Mouse (Mus musculus) megakaryocyte progenitor cell, adult 5-6 weeks (primary cell): ENCODE results near the gene Fam229b. TPM values are rescaled to one million over a fixed set of nuclear protein-coding genes. Genes with fewer than 3 reads are reported as not detected.

Experiments used
- ATAC-seq: replicated peaks from 2 replicates; pipeline ENCODE4 v1.8.0; 2016; ENCODE audit warnings: mild to moderate bottlenecking, moderate TSS enrichment, inconsistent platforms; ENCODE audit not compliant: poor library complexity
- total RNA-seq, 2 experiments: library from RNA; stranded (forward) in 1 of 2; stranded (reverse) in 1 of 2; fragments of 157-497, 149-512 nt in 1 of 2; fragments of 200-1000 nt in 1 of 2; gene quantifications; 2 replicates each; pipeline versions ENCODE4 v1.2.3 to v1.2.4; 2015 to 2017

Fam229b gene
- total RNA-seq (2015) (0.83 and 3.3 TPM in 2 replicates), total RNA-seq (2017) (1.8 TPM in 1 of 2 replicates, not detected in the other)

DNA sequence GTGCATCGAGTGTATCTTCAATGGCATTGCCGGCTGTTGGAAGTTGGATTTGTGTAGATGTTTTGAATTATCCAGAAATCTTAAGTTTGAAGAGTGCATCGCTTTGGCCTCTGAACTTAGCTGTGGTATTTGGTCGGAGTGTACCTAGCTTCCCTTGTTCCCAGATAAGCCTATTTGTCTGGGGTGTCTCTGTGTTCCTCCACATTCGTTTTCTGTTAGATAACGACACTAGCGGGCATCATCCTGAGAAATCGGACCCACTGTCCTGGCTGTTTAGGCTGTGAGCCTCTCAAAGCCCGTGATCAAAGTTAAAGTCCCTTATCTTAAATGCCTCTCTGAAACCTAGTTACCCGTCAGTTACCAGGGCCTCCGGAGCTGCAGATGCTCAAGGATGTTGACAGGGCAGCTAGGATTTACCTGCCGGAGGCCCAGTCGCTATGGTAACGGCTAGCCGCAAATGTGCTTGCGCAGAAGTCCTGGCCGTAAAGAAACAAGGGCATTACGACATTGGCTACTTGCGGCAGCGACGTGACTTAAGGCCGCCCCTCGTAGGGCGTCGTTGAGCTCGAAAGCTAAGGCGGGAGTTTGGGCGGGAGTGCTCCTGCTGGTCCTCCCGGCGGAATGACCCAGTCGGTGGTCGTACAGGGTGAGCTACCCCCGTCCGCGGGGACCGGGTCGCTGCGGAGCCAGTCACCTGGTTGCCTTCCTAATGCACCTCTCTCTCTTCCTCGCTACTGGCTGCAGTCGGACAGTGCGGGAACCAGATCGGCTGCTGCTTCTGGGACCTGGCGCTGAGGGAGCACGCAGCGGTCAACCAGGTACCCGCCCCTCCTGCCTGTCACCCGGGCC is at the start of gene Fam229b, which contains the start of gene Tube1:
Fam229b (minus strand) TSS at position 453 of the 849 bp plus-strand sequence.
Tube1 (plus strand) TSS at position 515 of the 849 bp plus-strand sequence.
- peak; percentile 99 for ATAC-seq

DNA sequence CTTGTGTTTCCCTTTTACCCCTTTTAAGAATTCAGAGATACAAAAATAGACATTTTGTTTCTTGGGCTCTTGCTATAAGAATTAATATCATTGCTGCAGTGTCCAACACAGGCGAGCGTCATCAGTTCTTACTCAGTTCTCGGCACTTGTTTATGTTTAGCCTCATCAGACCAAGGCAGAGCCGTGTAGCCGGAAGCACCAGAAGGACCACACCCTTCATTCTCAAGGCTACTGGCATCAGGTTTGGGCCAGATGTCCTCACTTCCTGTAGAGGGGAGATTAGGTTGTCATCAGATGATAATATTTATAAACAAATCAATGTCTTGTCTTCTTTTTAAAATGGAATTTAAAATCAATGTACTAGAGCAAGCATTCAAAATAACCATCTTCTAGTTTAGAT is 43.3 kb upstream of the Fam229b start:
- ATAC-seq = no peak

DNA sequence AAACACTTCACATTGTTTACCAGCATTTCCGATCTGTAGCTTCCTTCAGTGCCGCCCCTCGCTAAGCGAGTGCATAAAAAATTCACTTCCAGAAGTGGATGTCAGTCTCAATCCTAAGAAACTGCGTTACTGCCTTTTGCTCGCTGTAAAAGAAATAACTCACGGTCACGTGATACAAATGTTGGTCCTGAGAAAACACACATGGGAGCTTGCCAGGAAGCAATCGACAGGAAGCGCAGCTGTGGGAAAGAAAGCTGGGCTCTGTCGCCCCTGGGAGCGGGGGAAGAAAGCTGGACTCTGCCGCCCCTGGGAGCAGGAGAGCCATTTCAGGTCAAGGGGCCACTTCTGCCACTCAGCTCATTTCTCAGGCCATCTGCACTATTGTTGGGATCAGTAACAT is 39.4 kb upstream of the Fam229b start:
- no peak for ATAC-seq

DNA sequence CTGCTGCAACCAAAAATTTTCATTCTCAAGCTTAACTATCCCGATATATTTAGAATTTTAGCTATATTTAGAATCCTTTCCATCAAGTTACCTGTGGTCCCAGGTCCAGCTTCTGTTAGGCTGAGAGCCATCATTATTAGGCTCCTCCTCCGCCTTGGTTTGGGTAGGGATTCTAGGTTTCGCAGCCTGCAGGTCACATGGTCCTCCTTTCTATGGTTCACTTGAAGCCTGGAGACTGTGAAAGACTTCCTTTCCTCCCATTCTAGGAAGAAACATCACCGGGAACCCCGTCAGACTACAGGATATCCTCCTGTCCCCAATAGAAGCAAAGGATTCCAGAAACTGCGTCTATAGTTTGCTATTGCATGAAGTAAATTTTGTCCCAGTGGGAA is 38.8 kb upstream of the Fam229b start:
- ATAC-seq = no peak

DNA sequence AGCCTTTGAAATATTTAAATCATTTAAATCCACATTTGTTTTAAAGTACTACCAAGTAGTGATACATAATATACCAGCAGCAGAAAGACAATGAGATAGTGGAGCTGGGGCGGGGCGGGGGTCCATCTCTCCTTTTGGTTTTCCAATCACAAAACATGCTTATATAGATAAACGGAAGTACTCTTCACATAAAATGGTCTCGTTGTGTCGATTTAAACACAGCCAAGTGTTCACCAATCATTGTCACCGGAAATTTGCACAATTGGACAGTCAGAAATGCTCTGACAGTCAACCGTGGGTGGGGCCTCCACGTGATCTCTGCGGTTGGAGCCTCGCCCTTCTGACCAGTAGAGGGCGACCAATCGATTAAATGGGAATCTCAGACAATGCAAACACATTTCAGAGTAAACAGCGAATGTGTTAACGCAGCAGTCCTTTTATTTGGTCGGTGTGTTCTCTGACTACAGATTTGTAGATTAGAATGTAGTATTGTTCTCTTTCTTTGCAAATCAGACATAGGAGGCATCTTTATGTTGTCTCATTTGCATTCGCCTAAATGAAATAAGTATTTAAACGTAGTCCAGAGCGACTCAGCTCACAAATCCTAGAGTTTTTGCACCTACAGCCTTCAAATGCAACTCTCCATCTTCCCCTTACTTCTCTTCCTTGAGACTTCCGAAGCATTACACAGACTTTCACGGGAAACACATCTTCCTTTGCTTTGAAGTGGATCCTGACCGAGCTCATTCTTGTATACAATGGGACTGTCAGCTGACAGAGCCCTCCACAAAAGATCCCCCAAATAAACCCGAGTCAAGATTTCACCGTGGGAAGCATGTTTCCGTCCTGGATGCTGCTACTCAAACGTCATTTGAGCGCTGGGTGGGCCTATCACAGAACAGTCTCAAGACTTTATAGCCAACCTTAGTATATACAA is 38.2 kb upstream of the Fam229b start:
- peak; percentile 79 for ATAC-seq

DNA sequence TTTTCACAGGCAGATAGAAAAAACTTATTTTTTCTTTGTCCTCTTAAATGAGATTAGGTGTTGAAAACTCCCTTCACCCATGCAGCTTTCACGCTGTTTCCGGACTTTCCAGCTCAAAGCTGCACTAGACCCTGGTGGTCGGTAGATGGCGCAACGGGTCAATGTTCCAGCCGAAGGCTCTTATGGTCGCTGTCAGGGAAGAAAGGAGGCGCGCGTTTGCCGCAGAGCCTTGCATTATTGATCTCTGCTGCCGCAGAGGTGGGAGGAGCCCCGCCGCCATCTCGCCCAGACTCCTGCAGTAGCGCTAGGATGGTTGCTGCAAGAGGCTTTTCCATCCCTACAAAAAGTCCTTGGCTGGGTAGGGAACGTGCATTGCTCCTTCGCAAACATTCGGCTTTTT is 37.4 kb upstream of the Fam229b start:
- peak; percentile 88 for ATAC-seq

DNA sequence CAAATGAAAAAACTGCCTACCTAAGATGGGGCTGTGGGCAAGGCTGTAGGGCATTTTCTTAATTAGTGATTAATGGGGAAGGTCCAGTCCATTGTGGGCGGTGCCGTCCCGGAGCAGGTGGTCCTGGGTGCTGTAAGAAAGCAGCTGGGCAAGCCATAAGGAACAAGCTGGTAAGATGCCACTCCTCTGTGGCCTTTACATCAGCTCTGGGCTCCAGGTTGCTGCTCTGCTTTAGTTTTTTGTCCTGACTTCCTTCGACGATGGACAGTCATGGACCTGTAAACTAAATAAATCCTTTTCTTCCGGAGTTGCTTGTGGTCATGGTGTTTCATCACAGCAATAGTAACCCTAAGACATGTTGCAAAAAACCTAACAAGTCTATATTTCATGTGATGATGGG is 37.0 kb upstream of the Fam229b start:
- peak; percentile 8; the same call in 1 of the 2 replicates for ATAC-seq

DNA sequence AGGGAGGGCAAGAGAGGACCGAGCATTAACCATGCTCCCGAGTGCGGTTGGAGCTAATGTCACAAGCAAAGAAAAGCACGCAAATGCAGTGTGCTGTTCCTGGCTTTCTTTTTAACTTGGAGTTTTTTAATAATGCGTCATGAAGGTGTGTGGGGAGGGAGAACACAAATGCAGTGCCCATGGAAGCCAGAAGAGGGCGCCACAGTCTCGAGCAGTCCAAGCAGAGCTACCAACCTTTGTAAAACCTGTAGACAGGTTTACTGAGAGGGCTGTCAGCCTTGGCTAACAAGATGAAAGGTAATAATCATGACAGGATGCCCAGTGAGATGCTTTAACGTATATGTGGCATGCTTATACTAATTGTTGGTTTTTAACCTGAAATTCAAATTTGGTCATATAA is 36.5 kb upstream of the Fam229b start:
- peak; percentile 47 for ATAC-seq

DNA sequence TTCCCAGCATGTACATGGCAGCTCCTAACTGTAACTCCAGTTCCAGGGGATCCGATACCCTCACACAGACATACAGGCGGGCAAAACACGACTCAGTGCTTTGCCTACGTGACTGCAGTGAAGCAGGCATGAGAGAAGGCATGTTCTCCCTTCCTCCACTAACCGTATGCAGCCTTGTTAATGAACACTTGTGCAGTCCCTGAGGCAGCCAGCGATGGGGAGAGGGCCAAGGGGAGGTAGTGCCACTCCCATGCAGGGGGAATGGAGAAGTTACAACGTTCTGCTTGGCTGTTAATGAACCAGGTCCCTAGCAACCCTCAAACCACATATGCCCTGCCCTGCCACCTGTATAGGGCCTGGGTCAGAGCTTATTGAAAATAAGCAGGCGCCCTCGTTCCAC is 35.9 kb upstream of the Fam229b start:
- ATAC-seq = no peak

DNA sequence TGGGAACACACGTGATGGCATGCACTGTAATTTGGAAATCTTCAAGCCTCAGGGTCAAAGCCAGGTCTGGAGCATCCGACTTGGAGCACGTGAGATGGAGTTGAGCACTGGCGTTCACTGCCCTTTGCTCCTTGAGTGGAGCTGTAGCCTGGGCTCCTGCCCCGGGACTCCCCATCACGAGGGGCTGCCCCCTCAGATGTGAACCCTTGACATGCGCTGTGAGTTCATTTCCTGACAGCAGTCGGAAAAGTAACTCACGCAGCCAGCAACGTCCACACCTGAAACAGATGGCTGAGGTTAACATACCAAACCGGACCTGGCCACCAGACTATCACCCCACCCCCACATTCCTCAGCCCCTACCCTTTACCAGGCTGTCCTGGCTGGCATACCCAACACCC is 33.9 kb upstream of the Fam229b start:
- ATAC-seq = no peak

DNA sequence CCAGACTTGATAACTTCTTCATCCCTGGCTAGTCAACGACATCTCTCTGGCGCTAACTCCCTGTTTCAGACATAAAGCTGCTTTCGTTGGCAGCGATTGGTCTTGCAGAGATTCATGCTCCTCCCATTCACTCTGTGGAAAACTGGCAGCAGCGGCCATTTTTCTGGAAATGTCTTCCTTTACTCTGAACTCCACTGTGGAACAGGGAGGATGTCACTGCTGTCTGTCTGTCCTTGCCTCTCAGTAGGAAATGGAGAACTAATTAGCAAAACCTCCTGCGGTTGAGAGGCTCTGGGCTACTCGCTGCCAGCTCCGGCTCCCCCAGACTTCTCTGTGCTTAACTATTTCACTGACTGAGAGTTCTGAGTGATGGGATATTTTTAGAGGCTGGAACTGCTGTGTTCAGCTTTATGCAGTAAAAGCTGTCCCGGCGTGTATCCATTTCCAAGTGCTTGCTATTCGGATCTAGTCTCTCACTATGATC is 32.0 kb upstream of the Fam229b start:
- peak; percentile 44 for ATAC-seq

DNA sequence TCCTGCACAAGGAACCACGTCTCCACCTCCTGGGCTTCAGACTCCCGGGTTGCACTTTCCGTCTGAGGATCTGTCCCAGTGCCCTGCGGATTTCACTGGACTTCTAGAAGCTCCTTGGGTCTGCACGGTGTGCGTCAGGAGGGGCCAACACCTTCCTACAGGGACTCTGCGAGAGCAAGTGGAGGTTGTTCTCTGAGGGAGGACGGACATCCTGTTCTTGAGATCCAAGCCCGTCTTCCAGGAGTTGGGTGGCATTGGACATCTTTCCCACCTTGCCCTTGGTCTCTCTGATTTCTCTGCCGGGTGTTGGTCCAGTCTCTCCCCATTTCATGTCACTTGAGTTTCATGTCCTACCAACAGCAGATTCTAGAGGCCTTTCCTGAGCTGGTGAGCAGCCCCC is 30.0 kb upstream of the Fam229b start, which contains the start of gene Ccn6:
Ccn6 (minus strand) TSS at position 101 of the 400 bp plus-strand sequence.
- ATAC-seq = no peak

DNA sequence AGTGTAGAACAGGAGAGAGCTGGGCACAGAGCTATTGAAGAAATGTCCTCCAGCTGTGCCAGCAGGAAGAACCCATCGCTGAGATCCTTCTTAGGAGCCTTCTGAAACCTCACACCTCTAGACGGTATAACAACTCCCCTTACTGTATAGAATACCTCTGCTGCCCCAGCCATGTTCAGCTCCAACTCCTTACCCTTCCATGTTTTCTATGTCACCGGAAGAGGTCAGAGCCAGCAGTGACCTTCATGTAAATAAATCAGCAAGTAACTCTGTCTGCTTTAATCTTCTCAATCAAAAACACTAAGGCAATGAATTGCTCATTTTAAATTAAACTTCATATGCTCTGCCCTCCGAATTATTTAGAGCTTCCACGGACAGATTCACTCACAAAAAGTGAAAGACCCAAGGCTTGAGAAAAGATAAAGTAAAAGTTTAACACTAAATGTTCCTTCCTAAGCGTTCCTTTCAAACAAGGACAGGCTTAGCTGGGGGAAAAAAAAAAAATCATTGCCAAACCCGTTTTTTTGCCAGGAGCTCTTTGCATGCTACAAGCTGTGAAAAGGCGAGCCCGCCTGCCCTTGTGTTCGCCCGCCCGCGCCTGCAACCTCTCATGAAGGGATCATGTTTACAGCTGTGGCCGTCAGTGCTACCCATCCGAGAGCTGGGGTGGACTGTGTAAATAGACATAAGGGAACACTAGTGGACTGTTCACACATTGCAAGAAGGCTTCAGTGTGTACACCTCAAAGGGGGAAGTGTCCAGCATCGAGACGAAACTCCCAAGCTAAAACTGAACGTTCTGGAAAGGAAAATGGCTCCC is 29.2 kb upstream of the Fam229b start:
- ATAC-seq = no peak

DNA sequence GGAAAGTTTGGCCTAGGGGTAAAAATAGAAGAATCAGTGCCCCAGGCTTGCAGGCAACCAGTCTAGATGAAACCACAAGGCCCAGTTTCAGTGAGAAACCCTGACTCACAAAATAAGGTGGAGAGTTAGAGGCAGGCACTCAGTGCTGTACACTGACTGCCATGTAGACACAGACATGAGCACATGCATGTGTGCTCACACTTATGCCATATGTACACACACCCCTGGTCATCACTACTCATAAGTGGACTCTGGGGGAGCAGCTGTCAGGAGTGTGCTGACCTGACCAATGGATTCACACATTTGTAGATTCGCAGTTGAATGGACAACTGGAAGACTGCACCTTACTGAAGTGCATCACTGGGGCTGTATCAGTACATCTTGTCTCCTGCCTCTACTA is 27.7 kb upstream of the Fam229b start:
- no peak; the same call in 1 of the 2 replicates for ATAC-seq

DNA sequence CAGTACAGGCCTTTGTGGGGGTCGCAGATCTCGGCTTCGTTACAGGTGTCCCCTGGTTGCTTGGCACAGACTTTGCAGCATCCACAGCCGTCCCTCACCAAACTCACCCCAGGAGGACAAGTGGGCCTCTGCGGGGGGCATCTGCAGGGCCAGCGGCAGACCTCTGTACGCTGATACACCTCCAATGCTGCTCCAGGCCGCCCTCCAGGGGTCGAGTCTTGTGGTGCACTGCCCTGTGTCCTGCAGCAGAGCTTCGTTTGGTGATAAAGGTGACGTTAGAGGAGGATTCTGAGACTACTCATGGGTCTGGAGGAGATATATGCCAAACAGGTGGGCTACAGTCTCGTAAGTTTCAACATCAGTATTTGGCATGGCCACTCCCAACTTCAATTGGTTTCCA is 24.6 kb upstream of the Fam229b start:
- ATAC-seq = peak; percentile 32; the same call in 1 of the 2 replicates

DNA sequence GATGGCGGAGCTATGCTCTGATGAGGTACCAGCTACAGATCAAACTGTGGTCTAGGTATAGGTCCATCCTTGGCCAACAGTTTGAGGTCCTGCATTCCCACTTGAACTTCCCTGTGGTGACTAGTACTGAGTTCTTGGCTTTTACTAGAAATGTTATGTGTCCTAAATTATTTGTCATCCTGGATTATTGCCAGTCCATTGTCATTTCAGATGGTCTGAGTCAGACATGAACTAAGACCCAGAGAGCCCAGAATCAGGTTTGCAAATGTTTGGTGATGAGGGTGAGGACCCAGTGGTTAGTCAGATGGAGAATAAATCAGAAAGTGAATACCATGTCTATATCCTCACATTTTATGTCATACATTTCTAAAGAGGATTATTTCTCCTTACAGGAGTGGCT is 23.6 kb upstream of the Fam229b start:
- no peak for ATAC-seq

DNA sequence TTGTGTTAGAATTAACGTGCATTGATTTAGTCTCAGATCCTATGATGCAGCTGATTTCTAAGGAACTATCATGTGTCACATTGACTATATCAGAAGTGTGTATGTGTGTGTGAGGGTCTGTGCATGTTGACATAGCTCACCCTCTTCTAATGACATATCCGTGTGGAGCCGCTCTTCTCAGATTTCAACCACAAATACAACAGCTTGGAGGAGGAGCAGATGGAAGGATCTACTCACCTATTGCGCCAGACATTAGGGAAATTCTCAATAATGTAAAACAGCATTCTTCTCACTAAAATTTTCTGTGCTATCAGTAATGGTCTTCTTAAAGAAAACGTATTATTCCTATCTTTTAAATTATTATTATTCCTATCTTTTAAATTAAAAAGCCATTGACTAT is 23.0 kb upstream of the Fam229b start:
- no peak for ATAC-seq

DNA sequence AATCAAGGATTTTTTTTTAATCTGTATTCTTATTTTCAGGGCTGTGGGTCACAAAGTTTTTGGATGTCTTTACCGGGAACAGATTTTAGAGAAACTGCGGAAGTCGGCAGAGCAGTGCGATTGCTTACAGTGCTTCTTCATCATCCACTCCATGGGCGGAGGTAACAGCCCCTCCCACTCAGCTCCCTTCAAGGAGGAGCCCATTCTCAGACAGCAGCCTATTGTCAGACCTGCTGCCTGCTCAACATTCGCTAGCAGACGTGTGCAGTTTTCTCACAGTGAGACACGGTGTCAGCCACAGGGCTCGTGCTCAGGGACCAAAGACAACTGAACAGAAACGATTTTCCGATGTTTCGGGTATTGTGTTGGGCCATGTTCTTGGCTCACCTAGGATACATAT is 8.5 kb upstream of the Fam229b start:
- no peak for ATAC-seq

DNA sequence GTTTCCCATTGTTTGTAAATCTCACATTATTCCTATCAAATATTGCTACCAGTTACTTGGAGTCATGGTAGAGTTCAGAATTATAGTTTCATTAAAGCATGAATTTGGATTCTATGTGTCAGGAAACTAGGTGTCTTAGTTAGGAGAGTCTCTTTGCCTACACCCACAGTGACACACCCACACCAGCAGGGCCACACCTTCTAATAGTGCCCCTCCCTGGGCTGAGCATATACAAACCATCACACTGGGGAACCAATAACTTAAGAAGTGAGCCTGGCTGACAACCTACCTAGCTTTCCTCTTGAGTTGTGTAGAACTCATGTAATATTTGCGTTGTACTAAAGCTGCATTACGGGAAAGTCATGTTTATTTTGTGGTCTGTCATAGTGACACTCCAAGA is 7.7 kb upstream of the Fam229b start:
- ATAC-seq = no peak

DNA sequence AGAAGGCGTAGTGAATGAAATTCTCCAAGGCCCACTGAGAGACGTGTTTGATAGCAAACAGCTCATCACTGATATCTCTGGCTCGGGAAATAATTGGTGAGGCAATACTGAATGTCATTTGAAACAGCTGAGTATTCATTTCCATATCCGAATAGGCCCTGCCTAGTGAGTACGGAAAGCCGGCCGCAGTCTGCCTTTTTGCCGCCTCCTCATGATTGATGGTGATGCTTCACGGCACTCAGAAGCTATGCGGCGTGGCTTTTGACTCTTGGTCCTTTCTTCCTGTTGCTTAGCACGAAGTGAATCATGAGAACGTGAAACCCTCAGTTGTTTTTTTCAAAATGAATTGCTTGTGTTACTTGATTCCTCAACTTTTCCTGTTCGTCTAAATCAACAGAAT is 7.1 kb upstream of the Fam229b start:
- no peak for ATAC-seq

DNA sequence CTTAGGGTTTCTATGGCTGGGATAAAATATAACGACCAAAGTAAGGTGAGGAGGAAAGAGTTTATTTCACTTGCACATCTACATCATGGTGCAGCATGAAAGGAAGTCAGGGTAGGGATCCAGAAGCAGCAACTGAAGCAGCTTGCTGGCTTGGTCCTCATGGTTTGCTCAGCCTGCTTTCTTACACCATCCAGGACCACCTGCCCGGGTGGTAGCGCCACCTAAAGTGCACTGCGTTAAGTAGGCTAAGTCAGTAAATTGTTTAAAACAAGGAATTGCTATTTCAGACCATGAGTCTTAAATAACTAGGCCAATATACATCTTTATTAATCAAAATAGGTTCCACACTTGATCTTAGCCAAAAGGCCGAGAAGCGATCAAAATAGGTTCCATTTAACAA is 5.0 kb upstream of the Fam229b start:
- ATAC-seq = no peak
